Mouse (Mus musculus) MEL (cell line): Measurements from ENCODE around the gene Rapgef4.

ENCODE experiments used
- BHLHE40 ChIP-seq: IDR thresholded peaks from 2 replicates; pipeline ENCODE4 v1.6.1; 2012; ENCODE audit warnings: low read depth, mild to moderate bottlenecking, inconsistent platforms, low read length, improper control_type of control experiment, borderline replicate concordance
- CHD2 ChIP-seq: IDR thresholded peaks from 2 replicates; pipeline ENCODE4 v1.6.1; 2011; ENCODE audit warnings: low read length, improper control_type of control experiment
- CTCF ChIP-seq, 3 experiments: IDR thresholded peaks in 2 of 3; conservative IDR thresholded peaks in 1 of 3; 2 replicates each; pipeline ENCODE4 v1.5.1; 2011 to 2012; ENCODE audit warnings: low read length in 3 of 3, low read depth in 2 of 3, mild to moderate bottlenecking in 2 of 3, improper control_type of control experiment in 1 of 3, inconsistent platforms in 1 of 3, mixed read lengths in 1 of 3, moderate library complexity in 1 of 3; ENCODE audit not compliant: control insufficient read depth in 1 of 3, insufficient read depth in 1 of 3, poor library complexity in 1 of 3, severe bottlenecking in 1 of 3
- GATA1 ChIP-seq: IDR thresholded peaks from 2 replicates; pipeline ENCODE4 v1.6.1; 2011; ENCODE audit warnings: low read depth, low read length, improper control_type of control experiment
- MEF2A ChIP-seq: IDR thresholded peaks from 2 replicates; pipeline ENCODE4 v1.6.1; 2014; ENCODE audit warnings: low read depth, mild to moderate bottlenecking, inconsistent platforms, low read length, improper control_type of control experiment; ENCODE audit not compliant: poor library complexity, insufficient replicate concordance, severe bottlenecking; ENCODE audit errors: extremely low read depth
- NRF1 ChIP-seq: IDR thresholded peaks from 2 replicates; pipeline ENCODE4 v1.6.1; 2014; ENCODE audit warnings: low read depth, mild to moderate bottlenecking, inconsistent platforms, low read length, improper control_type of control experiment, moderate library complexity; ENCODE audit not compliant: poor library complexity, insufficient read depth, severe bottlenecking
- POLR2AphosphoS5 ChIP-seq: IDR thresholded peaks from 2 replicates; pipeline ENCODE4 v1.6.1; 2012; ENCODE audit warnings: low read depth, borderline replicate concordance, mild to moderate bottlenecking, inconsistent platforms, low read length, moderate library complexity, mixed read lengths
- TCF12 ChIP-seq: IDR thresholded peaks from 2 replicates; pipeline ENCODE4 v1.6.1; 2014; ENCODE audit warnings: low read depth, mild to moderate bottlenecking, inconsistent platforms, low read length, improper control_type of control experiment, moderate library complexity
- USF2 ChIP-seq, 2 experiments: IDR thresholded peaks; 2 replicates each; pipeline ENCODE4 v1.6.1; 2011 to 2012; ENCODE audit warnings: improper control_type of control experiment in 2 of 2, low read length in 2 of 2, borderline replicate concordance in 1 of 2, inconsistent platforms in 1 of 2, low read depth in 1 of 2, mild to moderate bottlenecking in 1 of 2; ENCODE audit not compliant: insufficient read depth in 1 of 2

GRCm38 (mm10) chr2:72146061-72146460 is 165.0 kb downstream of the Rapgef4 start:
- TF ChIP-seq CTCF (IDR thresholded peaks at IDR 0.05 in 2 of 3, conservative IDR thresholded peaks at IDR 0.05 in 1 of 3; ENCODE audit: control insufficient read depth in 1 of 3, insufficient read depth in 1 of 3, low read depth in 2 of 3, low read length in 3 of 3, poor library complexity in 1 of 3, severe bottlenecking in 1 of 3) (no peak), NRF1 (no peak), TCF12 (no peak), MEF2A (no peak), GATA1 (no peak), CHD2 (no peak), POLR2AphosphoS5 (no peak), USF2 (IDR thresholded peaks at IDR 0.05; ENCODE audit: borderline replicate concordance in 1 of 2, insufficient read depth in 1 of 2, low read depth in 1 of 2, low read length in 2 of 2) (no peak), BHLHE40 (no peak)
